Mouse (Mus musculus) forelimb bud, embryonic 11.5 days (tissue): ENCODE results near the gene Gkn2.

Experiments used
- DNase-seq: peaks from one replicate; pipeline ENCODE4 v3.0.0-alpha.2; 2012; ENCODE audit warnings: low read depth, low spot score

The Gkn2 gene

GRCm38 (mm10) chr6:87373057-87373456 lies at the start of gene Gkn2:
Gene Gkn2 (plus strand): TSS chr6:87373357.
- DNase-seq = no peak

GRCm38 (mm10) chr6:87323381-87323780 lies 49.8 kb upstream of the Gkn2 start:
- no peak for DNase-seq

GRCm38 (mm10) chr6:87326932-87327331 lies 46.2 kb upstream of the Gkn2 start:
- no peak for DNase-seq

GRCm38 (mm10) chr6:87328265-87329173 lies 44.6 kb upstream of the Gkn2 start:
- no peak for DNase-seq

- no peak for DNase-seq
These were observed 40.8 kb upstream of the Gkn2 start for GRCm38 (mm10) chr6:87332380-87332779.

- DNase-seq = peak; percentile 65
These were observed 38.6 kb upstream of the Gkn2 start for GRCm38 (mm10) chr6:87334361-87335090.

- DNase-seq = peak; percentile 73
These were observed 37.8 kb upstream of the Gkn2 start, which contains the start of gene Antxr1 for GRCm38 (mm10) chr6:87335091-87335934. Gene Antxr1 (minus strand): TSS chr6:87335821.

GRCm38 (mm10) chr6:87335935-87336295 lies 37.2 kb upstream of the Gkn2 start:
- no peak for DNase-seq

- DNase-seq = no peak
These were observed 22.3 kb upstream of the Gkn2 start, which contains the start of gene Gkn1 for GRCm38 (mm10) chr6:87350829-87351228. Gene Gkn1 (minus strand): TSS chr6:87350942.

GRCm38 (mm10) chr6:87354441-87354840 lies 18.7 kb upstream of the Gkn2 start:
- no peak for DNase-seq

- DNase-seq = no peak
These were observed 3.9 kb upstream of the Gkn2 start for GRCm38 (mm10) chr6:87369223-87369622.

- no peak for DNase-seq
These were observed 11.0 kb downstream of the Gkn2 start for GRCm38 (mm10) chr6:87383926-87384691.

- DNase-seq = no peak
These were observed 11.6 kb downstream of the Gkn2 start for GRCm38 (mm10) chr6:87384761-87385160.

- DNase-seq = peak; percentile 82
These were observed 13.0 kb downstream of the Gkn2 start for GRCm38 (mm10) chr6:87386203-87386602.

GRCm38 (mm10) chr6:87386681-87387080 lies 13.5 kb downstream of the Gkn2 start:
- DNase-seq = no peak

- DNase-seq = no peak
These were observed 15.7 kb downstream of the Gkn2 start, which contains the start of gene Gkn3 for GRCm38 (mm10) chr6:87388877-87389276. Gene Gkn3 (minus strand): TSS chr6:87388935.

GRCm38 (mm10) chr6:87389455-87389989 lies 16.4 kb downstream of the Gkn2 start:
- DNase-seq = no peak

GRCm38 (mm10) chr6:87393466-87394205 lies 20.5 kb downstream of the Gkn2 start:
- DNase-seq = no peak

- DNase-seq = no peak
These were observed 21.6 kb downstream of the Gkn2 start for GRCm38 (mm10) chr6:87394783-87395182.

- DNase-seq = peak; percentile 66
These were observed 26.0 kb downstream of the Gkn2 start for GRCm38 (mm10) chr6:87399137-87399536.
